ENCODE assay signal across 13 mouse cellular contexts in the genomic region with DNA sequence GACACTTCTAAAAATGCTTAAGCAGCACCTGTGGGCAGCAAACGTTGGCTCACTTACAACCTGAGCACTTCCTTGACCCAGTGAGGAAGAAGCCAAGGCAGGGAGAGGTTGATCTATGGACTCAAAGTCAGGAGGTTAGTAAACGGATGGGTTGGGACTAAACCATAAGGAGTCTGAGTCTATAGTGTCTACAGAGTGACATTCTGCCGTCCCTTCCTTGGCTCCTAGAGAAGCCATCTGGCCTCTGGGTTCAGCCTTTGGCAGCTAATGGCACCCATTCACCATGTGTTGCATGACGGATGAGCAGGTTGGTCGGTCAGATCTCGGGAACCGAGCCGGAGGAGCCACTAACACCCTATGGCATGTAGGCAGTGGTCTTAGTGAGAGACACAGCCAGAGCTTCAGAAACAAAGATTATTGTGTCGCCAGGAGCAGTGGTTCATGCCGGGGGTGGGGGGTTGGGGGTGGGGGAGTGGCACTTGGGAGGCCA. TPM values are rescaled to one million over a fixed set of nuclear protein-coding genes. Genes with fewer than 3 reads are reported as not detected.
DNase-seq lines count a peak whose midpoint lies in the region; ATAC-seq lines count a peak whose summit lies in the region.
"Had no signal": no experiment of that assay in that cellular context is flagged by ENCODE, and none has a peak within 500 bp of the region (broad histone marks: within the 10 kb centered on the region; RNA-seq: fewer than 3 reads in every experiment).

No protein-coding gene starts in this region.

- H3K27me3 ChIP-seq in heart, embryonic 13.5 days (replicated peaks), result peaks cover 10% of the 10 kb centered on the region
- no peaks in the 10 kb centered on the region for H3K27me3 ChIP-seq in lung, embryonic 16.5 days (ENCODE audit: control insufficient read depth, insufficient read depth, low read depth, low read length)
- no peaks in the 10 kb centered on the region for H3K27me3 ChIP-seq in intestine, embryonic 14.5 days (replicated peaks; ENCODE audit: control insufficient read depth, insufficient read depth, low read length)
- H3K27me3 ChIP-seq in stomach, embryonic 14.5 days (ENCODE audit: control insufficient read depth, insufficient read depth, low read length), result no peaks in the 10 kb centered on the region
- H3K27me3 ChIP-seq: hindbrain, embryonic 15.5 days had no signal

- H3K9ac ChIP-seq in heart, embryonic 13.5 days, result 0 out of 2 replicates have a peak overlapping the region, but pooled peaks have one; percentile 25
- H3K9ac ChIP-seq in lung, embryonic 16.5 days (ENCODE audit: low read length), result no peak overlapping the region
- H3K9ac ChIP-seq in intestine, embryonic 14.5 days (ENCODE audit: low read length), result no peak overlapping the region
- H3K9ac ChIP-seq in stomach, embryonic 14.5 days (replicated peaks; ENCODE audit: low read depth, low read length), result no peak overlapping the region
- H3K9ac ChIP-seq: neural tube, embryonic 12.5 days had no signal

- no peaks in the 10 kb centered on the region for H3K9me3 ChIP-seq in heart, embryonic 13.5 days
- no peaks in the 10 kb centered on the region for H3K9me3 ChIP-seq in lung, embryonic 16.5 days (ENCODE audit: control insufficient read depth, low read length)
- H3K9me3 ChIP-seq in intestine, embryonic 14.5 days (ENCODE audit: control insufficient read depth, low read length), result no peaks in the 10 kb centered on the region
- no peaks in the 10 kb centered on the region for H3K9me3 ChIP-seq in stomach, embryonic 14.5 days (ENCODE audit: control insufficient read depth, low read depth, low read length)
- H3K9me3 ChIP-seq: G1E; hindbrain, embryonic 15.5 days; neural tube, embryonic 12.5 days had no signal

- 65% methylated on average over 10 of the region's 10 CpGs for WGBS in heart, embryonic 13.5 days
- WGBS in lung, embryonic 16.5 days, result 61% methylated on average over 10 of the region's 10 CpGs
- 69% methylated on average over 10 of the region's 10 CpGs for WGBS in intestine, embryonic 14.5 days
- 67% methylated on average over 10 of the region's 10 CpGs for WGBS in stomach, embryonic 14.5 days

- ATAC-seq in heart, embryonic 13.5 days (ENCODE audit: extremely low read depth, insufficient number of reproducible peaks, low FRiP score, low TSS enrichment), result no peak
- no peak for ATAC-seq in lung, embryonic 16.5 days (ENCODE audit: low read depth)
- ATAC-seq in intestine, embryonic 14.5 days (replicated peaks; ENCODE audit: low FRiP score, low TSS enrichment, low read depth), result no peak
- no peak for ATAC-seq in stomach, embryonic 14.5 days (ENCODE audit: insufficient number of reproducible peaks, insufficient read depth, low FRiP score, low read depth)
- no peak for ATAC-seq in activated CD4-positive, CD25-positive, alpha-beta regulatory T cell, adult 4 months

- peaks cover 34% of the 10 kb centered on the region for H3K4me1 ChIP-seq in heart, embryonic 13.5 days
- peaks cover 35% of the 10 kb centered on the region for H3K4me1 ChIP-seq in lung, embryonic 16.5 days (replicated peaks; ENCODE audit: control insufficient read depth, insufficient read depth, low read length)
- H3K4me1 ChIP-seq in intestine, embryonic 14.5 days (replicated peaks; ENCODE audit: control insufficient read depth, insufficient read depth, low read length), result peaks cover 26% of the 10 kb centered on the region
- peaks cover 24% of the 10 kb centered on the region for H3K4me1 ChIP-seq in stomach, embryonic 14.5 days (ENCODE audit: control insufficient read depth, insufficient read depth, low read length)

- intact Hi-C loops in heart, postnatal 10 days (cut with DNase I), result loop anchor here (2.0 to 5.0 kb wide), 2 partner anchors 49 to 356 kb away; no protein-coding TSS in a partner anchor

- no peak overlapping the region for H3K4me3 ChIP-seq in heart, embryonic 13.5 days
- no peak overlapping the region for H3K4me3 ChIP-seq in lung, embryonic 16.5 days (ENCODE audit: low read length)
- no peak overlapping the region for H3K4me3 ChIP-seq in intestine, embryonic 14.5 days (ENCODE audit: low read depth, low read length)
- H3K4me3 ChIP-seq in stomach, embryonic 14.5 days (ENCODE audit: low read depth, low read length), result no peak overlapping the region
- H3K4me3 ChIP-seq: hindbrain, embryonic 15.5 days; neural tube, embryonic 12.5 days had no signal

- no peaks in the 10 kb centered on the region for H3K36me3 ChIP-seq in heart, embryonic 13.5 days
- no peaks in the 10 kb centered on the region for H3K36me3 ChIP-seq in lung, embryonic 16.5 days (ENCODE audit: control insufficient read depth, insufficient read depth, low read length)
- H3K36me3 ChIP-seq in intestine, embryonic 14.5 days (ENCODE audit: control insufficient read depth, insufficient read depth, low read length), result no peaks in the 10 kb centered on the region
- H3K36me3 ChIP-seq in stomach, embryonic 14.5 days (ENCODE audit: control insufficient read depth, insufficient read depth, low read length), result no peaks in the 10 kb centered on the region
- H3K36me3 ChIP-seq: G1E; hindbrain, embryonic 15.5 days; neural tube, embryonic 12.5 days had no signal

- no peak overlapping the region for H3K27ac ChIP-seq in heart, embryonic 13.5 days (replicated peaks)
- peak overlapping the region; percentile 88 for H3K27ac ChIP-seq in lung, embryonic 16.5 days (ENCODE audit: low read length)
- peak overlapping the region; percentile 69 for H3K27ac ChIP-seq in intestine, embryonic 14.5 days (ENCODE audit: low read depth)
- peak overlapping the region; percentile 87; the same call in 1 of the 2 replicates for H3K27ac ChIP-seq in stomach, embryonic 14.5 days (ENCODE audit: low read length)
- H3K27ac ChIP-seq: hindbrain, embryonic 15.5 days; neural tube, embryonic 12.5 days had no signal

- H3K4me2 ChIP-seq in heart, embryonic 13.5 days, result no peak overlapping the region
- no peak overlapping the region for H3K4me2 ChIP-seq in lung, embryonic 16.5 days (ENCODE audit: low read depth, low read length)
- no peak overlapping the region for H3K4me2 ChIP-seq in intestine, embryonic 14.5 days (ENCODE audit: low read length)
- no peak overlapping the region for H3K4me2 ChIP-seq in stomach, embryonic 14.5 days (replicated peaks; ENCODE audit: low read depth, low read length)
- H3K4me2 ChIP-seq: hindbrain, embryonic 15.5 days; neural tube, embryonic 12.5 days had no signal

- no peak for DNase-seq in heart, postnatal 10 days
- no peak for DNase-seq in lung, postnatal 10 days
- DNase-seq in intestine, embryonic 14.5 days (ENCODE audit: low spot score), result no peak
- DNase-seq in urinary bladder, postnatal 10 days (ENCODE audit: low spot score), result no peak

RNA-seq across cellular contexts. Expression of a gene that starts 2.2 kb away (rescaled TPM):
- polyA plus RNA-seq in heart, embryonic 13.5 days (2015; fragmentation: Nextera tagmentation; extraction: Ambion mirVana), result 28.7 and 31.8 TPM in 2 replicates
- total RNA-seq in heart, postnatal 10 days (2021), result 10 to 100 TPM; 89.5 to 98.7 TPM
- 38.1 and 39.5 TPM in 2 replicates for polyA plus RNA-seq in lung, embryonic 16.5 days (2015; fragmentation: Nextera tagmentation; extraction: Ambion mirVana)
- polyA plus RNA-seq in intestine, embryonic 14.5 days (2014; fragmentation: Nextera tagmentation; extraction: Ambion mirVana), result 30.1 and 34.9 TPM in 2 replicates
- 38.8 and 42.0 TPM in 2 replicates for polyA plus RNA-seq in stomach, embryonic 14.5 days (2014; fragmentation: Nextera tagmentation; extraction: Ambion mirVana)
- 10 to 100 TPM; 15.5 to 15.9 TPM for polyA plus RNA-seq in activated CD4-positive, CD25-positive, alpha-beta regulatory T cell, adult 4 months (2017; shearing (Covaris generic))
- polyA plus RNA-seq: G1E had no signal

RNA-seq across cellular contexts. Expression of a gene that starts 11.1 kb away (rescaled TPM):
- 0.09 TPM in 1 of 2 replicates, not detected in the other for polyA plus RNA-seq in heart, embryonic 13.5 days (2015; fragmentation: Nextera tagmentation; extraction: Ambion mirVana)
- under 1 TPM in 1 of 2 experiments, not detected in 1; 0.20 TPM for total RNA-seq in heart, postnatal 10 days (2021)
- 0.05 TPM in 1 of 2 replicates, not detected in the other for polyA plus RNA-seq in lung, embryonic 16.5 days (2015; fragmentation: Nextera tagmentation; extraction: Ambion mirVana)
- polyA plus RNA-seq in intestine, embryonic 14.5 days (2014; fragmentation: Nextera tagmentation; extraction: Ambion mirVana), result 0.22 TPM in 1 of 2 replicates, not detected in the other
- 0.12 TPM in 1 of 2 replicates, not detected in the other for polyA plus RNA-seq in stomach, embryonic 14.5 days (2014; fragmentation: Nextera tagmentation; extraction: Ambion mirVana)
- not detected for polyA plus RNA-seq in activated CD4-positive, CD25-positive, alpha-beta regulatory T cell, adult 4 months (2017; shearing (Covaris generic))
- total RNA-seq: heart, adult 8-10 months had no signal
- polyA plus RNA-seq: G1E; limb, embryonic 11.5 days had no signal

RNA-seq across cellular contexts. Expression of a gene that starts 38.3 kb away (rescaled TPM):
- 0.04 TPM in 1 of 2 replicates, not detected in the other for polyA plus RNA-seq in heart, embryonic 13.5 days (2015; fragmentation: Nextera tagmentation; extraction: Ambion mirVana)
- under 1 TPM; 0.20 to 0.26 TPM for total RNA-seq in heart, postnatal 10 days (2021)
- polyA plus RNA-seq in lung, embryonic 16.5 days (2015; fragmentation: Nextera tagmentation; extraction: Ambion mirVana), result 0.39 and 1.2 TPM in 2 replicates
- polyA plus RNA-seq in intestine, embryonic 14.5 days (2014; fragmentation: Nextera tagmentation; extraction: Ambion mirVana), result 0.66 and 1.1 TPM in 2 replicates
- polyA plus RNA-seq in stomach, embryonic 14.5 days (2014; fragmentation: Nextera tagmentation; extraction: Ambion mirVana), result 0.34 and 0.41 TPM in 2 replicates
- 100 to 1,000 TPM; 489 to 584 TPM for polyA plus RNA-seq in activated CD4-positive, CD25-positive, alpha-beta regulatory T cell, adult 4 months (2017; shearing (Covaris generic))
- polyA plus RNA-seq: G1E; limb, embryonic 11.5 days; neural tube, embryonic 12.5 days had no signal

RNA-seq across cellular contexts. Expression of a gene that starts 39.2 kb away (rescaled TPM):
- polyA plus RNA-seq in heart, embryonic 13.5 days (2015; fragmentation: Nextera tagmentation; extraction: Ambion mirVana), result 7.6 and 8.9 TPM in 2 replicates
- 1 to 10 TPM; 4.6 to 4.7 TPM for total RNA-seq in heart, postnatal 10 days (2021)
- polyA plus RNA-seq in lung, embryonic 16.5 days (2015; fragmentation: Nextera tagmentation; extraction: Ambion mirVana), result 23.4 and 39.3 TPM in 2 replicates
- polyA plus RNA-seq in intestine, embryonic 14.5 days (2014; fragmentation: Nextera tagmentation; extraction: Ambion mirVana), result 16.7 and 17.5 TPM in 2 replicates
- polyA plus RNA-seq in stomach, embryonic 14.5 days (2014; fragmentation: Nextera tagmentation; extraction: Ambion mirVana), result 9.4 and 15.9 TPM in 2 replicates
- 1,000 to 10,000 TPM; 3,019 to 4,069 TPM for polyA plus RNA-seq in activated CD4-positive, CD25-positive, alpha-beta regulatory T cell, adult 4 months (2017; shearing (Covaris generic))

Comparison
In these comparisons a context has a peak if more than half of its experiments do, and no peak if none do; other contexts are left out.
1. RNA of a gene that starts 38.3 kb away (polyA plus RNA-seq): 489 to 584 TPM in activated CD4-positive, CD25-positive, alpha-beta regulatory T cell, adult 4 months; 0.66 to 1.1 TPM in intestine, embryonic 14.5 days, 0.34 to 0.41 TPM in stomach, embryonic 14.5 days, 0.39 to 1.2 TPM in lung, embryonic 16.5 days and 0.04 TPM in heart, embryonic 13.5 days; every median in the first group is over 100 times any median in the second.